Mouse (Mus musculus): Measurements from ENCODE around the gene Stk33. TPM values are rescaled to one million over a fixed set of nuclear protein-coding genes. Genes with fewer than 3 reads are reported as not detected.

The Stk33 gene
- total RNA-seq, 2 experiments from 2014 or later = 0.39 to 0.67 TPM

DNA sequence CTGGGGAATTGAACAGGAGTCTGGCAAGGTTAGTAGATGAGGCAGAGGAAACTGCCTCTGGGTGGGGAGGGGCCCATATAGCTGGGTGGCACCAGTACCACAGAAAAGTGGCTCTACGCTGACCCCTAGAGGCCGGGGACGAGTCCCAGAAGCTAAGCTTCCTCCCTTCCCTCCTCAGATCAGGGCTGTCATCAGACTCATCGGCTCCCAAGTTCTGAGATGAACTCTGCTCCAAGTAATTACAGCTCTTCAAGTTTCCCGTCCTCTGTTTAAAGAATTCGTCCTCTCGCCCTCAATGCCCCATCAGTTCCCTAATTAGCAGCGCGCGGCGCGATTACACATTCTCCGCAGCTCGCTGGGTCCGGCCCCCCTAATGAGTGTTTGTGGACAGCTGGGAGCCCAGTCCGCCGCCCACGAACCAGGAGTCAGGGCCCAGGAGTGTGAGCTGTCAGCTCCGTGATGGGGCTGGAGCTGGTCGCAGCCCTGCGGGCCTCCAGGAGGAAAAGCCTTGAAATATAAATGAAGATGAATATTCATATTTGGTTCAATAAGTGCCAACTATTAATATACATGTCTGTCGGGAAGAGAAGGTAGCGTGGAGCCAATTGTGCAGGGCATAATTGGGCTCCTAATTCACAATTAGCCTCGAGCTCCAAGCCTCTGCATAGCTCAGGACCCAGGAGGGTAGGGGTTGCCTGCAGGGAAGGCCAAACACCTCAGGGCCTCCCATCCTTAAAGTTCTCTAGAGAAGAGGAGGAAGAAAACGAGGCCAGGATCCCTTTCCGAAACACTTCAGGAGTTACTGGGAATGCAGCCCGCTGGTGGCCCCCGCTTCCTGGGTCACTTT is 183.2 kb downstream of the Stk33 start:
- DNase-seq (ENCODE audit: low spot score in 2 of 2) = peak in 1 of 2 experiments; percentile 24

DNA sequence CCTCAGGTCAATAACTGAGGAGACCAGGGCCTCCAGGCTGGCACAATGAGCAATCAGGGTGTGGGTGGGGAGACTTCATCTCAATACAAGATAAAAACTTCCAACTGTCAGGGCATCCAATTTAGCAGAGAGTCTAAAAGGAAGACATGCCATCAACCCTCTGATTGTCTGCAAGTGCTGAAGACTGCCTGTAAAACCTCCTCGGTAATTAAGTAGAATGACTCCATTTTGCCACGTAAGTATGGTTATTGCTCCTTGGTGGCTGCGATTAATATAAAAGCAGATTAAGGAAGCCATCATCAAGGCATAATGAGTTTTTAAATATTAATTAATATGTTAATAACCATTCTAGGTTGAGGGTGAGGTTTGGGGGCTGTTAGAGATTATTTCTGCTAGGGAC is 187.5 kb downstream of the Stk33 start:
- no peak for DNase-seq (ENCODE audit: low spot score in 2 of 2)

DNA sequence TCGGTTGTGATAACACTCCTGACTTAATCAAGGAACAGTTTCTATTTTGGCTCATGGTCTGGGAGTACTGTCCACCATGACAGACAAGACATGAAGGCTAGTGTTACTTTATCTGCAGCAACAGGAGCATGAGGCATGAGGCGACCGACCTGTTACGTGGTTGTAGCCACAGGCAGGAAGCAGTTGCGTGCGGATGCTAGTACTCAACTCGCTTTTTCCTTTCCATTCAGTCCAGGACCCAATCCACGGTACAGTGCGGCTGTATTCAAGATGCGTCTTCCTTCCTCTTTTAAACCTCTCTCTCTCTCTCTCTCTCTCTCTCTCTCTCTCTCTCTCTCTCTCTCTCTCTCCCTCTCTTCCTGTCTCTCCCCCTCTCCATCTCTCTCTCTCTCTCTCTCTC is 194.1 kb downstream of the Stk33 start:
- no peak for DNase-seq (ENCODE audit: low spot score in 2 of 2)

DNA sequence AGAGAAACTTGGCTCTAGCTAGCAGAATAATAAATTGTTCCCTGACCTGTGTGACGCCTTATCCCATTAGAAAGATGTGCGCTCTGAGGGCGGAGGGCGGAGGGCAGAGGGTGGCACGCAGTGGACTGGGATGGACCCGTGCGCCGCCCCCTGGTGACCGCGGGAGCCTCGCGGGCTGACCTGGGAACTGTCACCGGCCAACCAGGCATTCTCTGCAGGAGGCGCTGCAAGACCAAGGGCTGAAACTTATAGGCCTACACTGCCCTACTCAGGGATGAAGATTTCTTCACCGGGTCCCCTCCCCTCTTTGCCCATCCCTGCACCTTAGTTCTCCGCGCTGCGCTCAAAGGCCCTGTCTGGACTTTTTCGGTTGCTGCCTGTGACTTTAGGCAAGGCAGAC is 197.6 kb downstream of the Stk33 start:
- no peak for DNase-seq (ENCODE audit: low spot score in 2 of 2)

DNA sequence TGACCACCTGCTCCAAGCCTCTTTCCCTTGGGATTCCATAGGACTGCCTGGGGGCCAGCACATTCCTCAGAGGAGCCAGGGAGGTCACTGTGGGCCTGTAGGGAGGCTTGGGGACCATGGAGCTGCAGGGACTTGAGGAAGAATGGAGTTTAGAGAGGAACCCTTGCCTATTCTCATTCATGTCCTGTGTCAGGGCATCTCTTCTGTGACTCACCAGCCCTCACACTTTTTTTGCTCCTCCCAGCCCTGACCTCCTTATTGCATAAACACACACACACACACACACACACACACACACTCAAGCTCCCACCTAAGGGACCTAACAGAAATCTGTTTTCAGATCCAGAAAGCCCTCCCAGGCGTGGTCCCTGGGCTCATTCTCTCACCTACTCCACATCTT is 199.5 kb downstream of the Stk33 start:
- no peak for DNase-seq (ENCODE audit: low spot score in 2 of 2)

DNA sequence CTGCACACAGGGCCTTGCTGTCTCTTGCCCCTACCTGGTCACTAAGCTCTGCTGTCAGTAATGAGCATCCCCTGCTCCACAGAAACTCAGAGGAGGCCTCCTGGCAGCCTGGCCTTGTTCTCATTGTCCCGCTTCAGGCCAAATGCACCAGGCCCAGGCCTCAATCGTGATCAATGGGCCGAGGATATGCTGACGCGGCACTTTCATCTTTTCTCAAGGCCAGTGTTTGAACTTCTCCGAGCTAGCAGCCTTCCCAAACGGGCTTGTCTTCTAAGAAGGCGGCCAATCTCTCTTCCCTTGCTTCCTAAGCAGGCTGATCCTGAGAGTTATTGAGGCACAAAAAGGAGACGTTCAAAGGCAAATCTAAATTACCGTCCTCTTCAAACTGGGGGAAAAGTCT is 200.2 kb downstream of the Stk33 start:
- DNase-seq (ENCODE audit: low spot score in 2 of 2) = no peak

DNA sequence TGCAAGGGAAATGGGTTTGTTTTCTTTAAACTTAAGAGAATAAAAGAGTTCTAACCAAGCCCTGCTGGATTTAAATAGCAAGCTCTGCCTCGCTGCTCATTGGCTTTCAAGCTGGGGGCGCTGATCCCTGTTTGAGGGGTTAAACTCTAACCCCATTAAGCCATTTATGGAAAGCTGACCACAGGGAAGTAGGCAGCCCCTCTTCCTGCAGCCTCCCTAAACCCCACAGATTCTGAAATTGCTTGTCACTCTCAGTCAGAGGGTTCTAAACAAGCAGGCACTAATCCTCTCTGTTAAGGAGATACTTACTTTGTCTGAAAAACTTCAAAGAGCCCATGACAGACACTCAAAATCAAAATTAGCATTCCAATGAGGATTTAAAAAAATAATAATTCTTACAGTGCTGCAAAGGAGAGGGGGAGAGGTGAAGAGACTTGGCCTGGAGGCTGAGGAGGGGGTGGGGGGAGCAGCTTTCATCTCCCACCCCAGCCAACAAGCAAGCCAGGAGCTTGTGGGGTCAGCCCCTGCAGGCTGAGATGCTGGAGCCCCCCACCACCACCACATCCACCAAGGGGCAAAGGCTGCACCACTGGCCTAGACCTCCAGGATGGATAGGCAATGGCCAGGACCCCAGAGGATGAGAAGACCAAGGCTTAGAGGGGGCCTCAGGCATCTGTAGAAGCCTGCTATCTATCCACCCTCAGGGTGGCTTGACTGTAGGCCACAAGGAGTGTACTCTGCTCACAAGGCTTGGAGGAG is 203.8 kb downstream of the Stk33 start:
- DNase-seq (ENCODE audit: low spot score in 2 of 2) = no peak

DNA sequence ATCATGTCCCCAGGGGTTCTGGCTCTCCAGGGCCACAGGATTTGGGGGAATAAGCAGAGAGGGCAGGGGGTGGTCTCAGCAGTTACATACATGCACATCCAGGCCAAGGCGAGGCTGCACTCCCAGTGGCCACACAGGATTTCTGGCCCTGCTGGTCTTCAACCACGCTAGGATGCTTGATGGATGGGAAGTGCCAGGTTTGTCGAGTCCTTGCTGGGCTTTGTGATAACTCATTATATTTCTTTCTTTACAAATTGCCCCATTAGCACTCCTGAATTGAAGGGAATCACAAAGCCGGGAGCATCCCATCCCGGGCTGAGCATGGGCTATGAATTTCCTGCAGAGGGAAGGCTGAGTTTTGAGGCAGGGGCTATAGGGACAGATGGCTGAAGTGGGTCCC is 204.4 kb downstream of the Stk33 start:
- DNase-seq (ENCODE audit: low spot score in 2 of 2) = no peak

DNA sequence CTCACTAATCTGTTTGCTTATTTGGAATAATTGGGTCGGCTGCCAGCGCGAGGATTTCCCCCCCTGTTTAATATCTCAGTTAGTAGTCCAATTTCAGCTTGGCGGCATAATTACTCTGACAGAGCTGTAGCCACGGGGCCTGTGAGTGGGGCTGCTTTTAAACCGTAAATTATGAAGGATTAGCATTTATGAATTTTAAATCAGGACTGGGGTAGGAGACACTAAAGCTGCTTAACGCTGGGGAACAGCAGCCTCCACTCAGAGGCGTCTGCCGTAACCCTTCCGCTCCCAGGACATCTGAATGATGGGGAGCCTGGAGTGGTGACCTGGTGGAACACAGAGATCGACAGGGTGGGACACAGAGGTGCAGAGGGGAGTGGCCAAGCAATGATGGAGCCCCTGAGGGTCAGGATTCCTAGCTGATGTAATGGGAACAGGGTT is 207.0 kb downstream of the Stk33 start:
- no peak for DNase-seq (ENCODE audit: low spot score in 2 of 2)

DNA sequence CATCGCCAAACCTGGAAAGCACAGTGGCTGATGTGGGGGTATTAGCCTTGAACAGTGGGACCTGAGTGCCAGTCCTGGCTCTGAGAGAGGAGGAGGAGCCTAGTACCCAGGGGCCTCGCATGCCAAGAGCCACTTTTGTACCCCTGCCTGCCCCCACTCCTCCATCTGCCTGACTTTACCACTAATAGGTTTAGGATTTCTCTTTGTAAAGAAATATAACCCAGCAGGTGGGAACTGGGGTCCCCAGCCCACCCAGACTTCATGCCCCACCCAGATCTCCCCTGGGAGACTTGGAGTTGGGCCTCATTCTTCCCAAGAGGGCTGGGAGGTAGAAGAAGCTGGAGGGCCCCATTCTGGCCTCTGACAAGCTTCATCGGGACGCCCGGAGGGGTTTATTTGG is 207.6 kb downstream of the Stk33 start:
- DNase-seq (ENCODE audit: low spot score in 2 of 2) = no peak

DNA sequence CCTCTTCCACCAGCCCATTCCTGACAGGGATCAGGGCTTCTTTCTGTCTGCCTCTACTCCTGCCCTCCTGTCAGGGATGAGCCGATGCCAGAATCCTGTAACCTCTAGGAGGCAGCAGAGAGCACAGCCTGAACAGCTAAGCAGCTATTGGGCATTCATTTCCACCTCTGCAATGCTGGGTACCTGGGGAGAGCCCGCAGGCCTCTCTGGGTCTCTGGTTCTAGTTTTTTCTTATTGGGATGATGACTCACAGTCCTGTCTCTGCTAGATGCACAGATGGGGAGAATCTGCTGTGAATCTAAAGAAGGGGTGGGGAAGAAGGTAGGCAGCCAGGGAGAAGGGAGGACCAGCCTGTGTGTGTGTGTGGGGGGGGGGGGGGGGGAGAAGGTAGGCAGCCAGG is 208.1 kb downstream of the Stk33 start:
- peak in 1 of 2 experiments; percentile 50 for DNase-seq (ENCODE audit: low spot score in 2 of 2)

Other genes starting within 250 kb of the Stk33 start
- gene Trim66, start 69.1 kb upstream of the Stk33 start, total RNA-seq (2021) = under 1 TPM; 0.29 TPM
- gene Rpl27a, start 80.1 kb upstream of the Stk33 start, total RNA-seq (2021) = 100 to 1,000 TPM; 188 to 197 TPM

Data from gastrocnemius, postnatal 4 days (tissue).